Mouse (Mus musculus): ENCODE results near the gene Elmsan1. TPM values are rescaled to one million over a fixed set of nuclear protein-coding genes. Genes with fewer than 3 reads are reported as not detected.
A peak's percentile ranks its signal among the peaks of the same experiment; 100 is the strongest.
"Not testable (repeated sequence)": the region's sequence is repeated elsewhere in the genome, so short reads cannot be mapped to it uniquely, and the experiment has no call there.

The Elmsan1 gene
- polyA plus RNA-seq, 1 experiment from 2014 or later = 13.4 TPM

GRCm38 (mm10) chr12:84237036-84237435 is 18.4 kb upstream of the Elmsan1 start:
- not testable (repeated sequence) for H3K27ac ChIP-seq (ENCODE audit: low read depth, low read length); H3K9me3 ChIP-seq (ENCODE audit: control insufficient read depth, low read length); H3K36me3 ChIP-seq (ENCODE audit: control insufficient read depth, insufficient read depth, low read length); H3K4me2 ChIP-seq; H3K9ac ChIP-seq (ENCODE audit: low read depth, low read length); ATAC-seq (replicated peaks; ENCODE audit: low FRiP score); H3K27me3 ChIP-seq (replicated peaks; ENCODE audit: control insufficient read depth, insufficient read depth, low read length); DNase-seq (ENCODE audit: low spot score); H3K4me3 ChIP-seq (ENCODE audit: low read depth, low read length); H3K4me1 ChIP-seq (replicated peaks; ENCODE audit: control insufficient read depth, insufficient read depth, low read length)
- WGBS = 74% methylated on average over 5 of the region's 5 CpGs

- H3K27ac ChIP-seq (ENCODE audit: low read depth, low read length) = no peak overlapping the region
- H3K4me1 ChIP-seq (replicated peaks; ENCODE audit: control insufficient read depth, insufficient read depth, low read length) = peaks cover 5% of the 10 kb centered on the region
- no peaks in the 10 kb centered on the region for H3K9me3 ChIP-seq (ENCODE audit: control insufficient read depth, low read length)
- no peaks in the 10 kb centered on the region for H3K27me3 ChIP-seq (replicated peaks; ENCODE audit: control insufficient read depth, insufficient read depth, low read length)
- no peak overlapping the region for H3K9ac ChIP-seq (ENCODE audit: low read depth, low read length)
- no peak overlapping the region for H3K4me3 ChIP-seq (ENCODE audit: low read depth, low read length)
- 75% methylated on average over 10 of the region's 10 CpGs for WGBS
- DNase-seq (ENCODE audit: low spot score) (no peak), ATAC-seq (replicated peaks; ENCODE audit: low FRiP score) (no peak)
- no peaks in the 10 kb centered on the region for H3K36me3 ChIP-seq (ENCODE audit: control insufficient read depth, insufficient read depth, low read length)
- H3K4me2 ChIP-seq = no peak overlapping the region
Observed at GRCm38 (mm10) chr12:84235981-84236752, 17.5 kb upstream of the Elmsan1 start.

DNA sequence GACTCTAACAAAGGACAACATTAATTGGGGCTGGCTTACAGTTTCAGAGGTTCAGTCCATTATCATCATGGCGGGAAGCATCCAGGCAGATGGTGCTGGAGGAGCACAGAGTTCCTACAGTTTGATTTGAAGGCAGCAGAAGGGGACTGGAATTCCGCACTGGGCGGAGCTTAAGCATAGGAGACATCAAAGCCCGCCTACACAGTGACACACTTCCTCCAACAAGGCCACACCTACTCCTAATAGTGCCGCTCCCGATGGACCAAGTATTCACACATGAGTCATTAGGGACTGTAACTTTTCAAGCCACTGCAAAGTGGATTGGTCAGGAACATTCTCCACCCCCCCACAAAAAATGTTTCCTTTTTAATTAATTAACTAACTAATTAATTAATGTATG is 16.9 kb upstream of the Elmsan1 start:
- H3K9me3 ChIP-seq (ENCODE audit: control insufficient read depth, low read length) = no peaks in the 10 kb centered on the region
- H3K27ac ChIP-seq (ENCODE audit: low read depth, low read length) = no peak overlapping the region
- H3K4me1 ChIP-seq (replicated peaks; ENCODE audit: control insufficient read depth, insufficient read depth, low read length) = peaks cover 5% of the 10 kb centered on the region
- 92% methylated on average over 6 of the region's 6 CpGs for WGBS
- ATAC-seq (replicated peaks; ENCODE audit: low FRiP score) = no peak
- no peak overlapping the region for H3K9ac ChIP-seq (ENCODE audit: low read depth, low read length)
- no peaks in the 10 kb centered on the region for H3K36me3 ChIP-seq (ENCODE audit: control insufficient read depth, insufficient read depth, low read length)
- no peak overlapping the region for H3K4me2 ChIP-seq
- DNase-seq (ENCODE audit: low spot score) = no peak
- no peak overlapping the region for H3K4me3 ChIP-seq (ENCODE audit: low read depth, low read length)
- no peaks in the 10 kb centered on the region for H3K27me3 ChIP-seq (replicated peaks; ENCODE audit: control insufficient read depth, insufficient read depth, low read length)

DNA sequence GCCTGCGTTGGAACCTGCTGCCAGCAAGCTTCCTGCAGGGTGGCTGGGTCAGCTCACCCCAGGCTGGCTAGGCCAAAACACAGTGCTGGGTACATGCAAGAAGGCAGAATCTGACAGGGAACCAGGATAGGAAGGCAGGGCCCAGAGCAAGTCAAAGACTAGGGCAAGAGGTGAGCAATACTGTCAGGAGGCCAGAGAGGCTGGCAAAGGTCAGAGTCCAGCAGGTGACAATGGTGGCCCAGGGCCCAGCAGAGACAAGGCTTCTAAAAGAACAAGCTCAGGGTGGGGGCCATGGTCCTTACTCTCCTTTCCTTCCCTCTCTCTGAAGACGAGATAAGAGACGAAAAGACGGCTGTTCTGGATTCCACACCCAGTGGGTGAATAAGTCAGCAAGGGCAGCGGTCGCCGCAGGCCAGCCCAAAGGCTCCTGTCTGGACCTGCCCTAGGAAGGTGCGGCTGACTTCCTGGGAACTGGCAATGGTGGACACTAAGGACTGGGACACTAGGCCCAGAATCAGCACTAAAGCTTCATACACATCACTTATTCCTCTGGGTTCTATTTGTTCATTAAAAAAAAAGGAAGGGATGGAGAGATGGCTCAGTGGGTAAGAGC is 14.9 kb upstream of the Elmsan1 start:
- H3K9ac ChIP-seq (ENCODE audit: low read depth, low read length) = no peak overlapping the region

DNA sequence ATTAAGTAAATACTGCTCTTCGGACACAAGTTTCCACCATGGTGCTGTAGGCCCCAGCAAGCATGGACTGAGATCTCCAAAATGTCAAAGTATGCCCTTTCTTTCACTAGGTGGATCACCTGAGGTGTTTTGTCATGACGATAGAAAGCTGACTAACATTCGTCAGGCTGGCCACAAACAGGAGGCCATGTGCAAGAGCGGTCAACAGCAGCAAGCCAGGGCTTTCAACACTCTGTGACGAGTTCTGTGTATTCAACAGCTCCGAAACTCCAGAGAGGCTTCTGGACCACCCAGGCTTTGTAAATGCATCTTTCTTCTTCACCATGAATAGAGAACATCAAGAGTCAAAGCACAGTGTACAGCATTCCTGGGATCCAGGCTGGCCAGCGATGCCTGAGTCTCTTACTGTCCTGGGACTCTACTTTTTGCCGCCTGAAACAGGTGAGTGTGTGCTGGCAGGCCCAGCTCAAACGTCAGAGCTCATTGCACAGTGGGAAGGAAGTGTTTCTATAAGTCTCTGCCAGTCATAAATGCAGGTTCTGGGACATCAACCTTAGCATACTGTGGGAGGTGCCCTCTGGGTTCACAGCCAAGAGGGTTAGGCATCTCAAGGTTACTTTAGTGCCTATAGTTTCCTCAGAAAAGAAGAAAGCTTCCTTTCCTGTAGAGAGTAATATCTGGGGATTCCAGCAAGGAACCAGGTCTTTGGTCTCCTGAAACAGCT is 7.6 kb upstream of the Elmsan1 start:
- Histone ChIP-seq H3K4me2 (no peak overlapping the region), H3K4me3 (ENCODE audit: low read depth, low read length) (no peak overlapping the region), H3K27ac (ENCODE audit: low read depth, low read length) (no peak overlapping the region), H3K36me3 (ENCODE audit: control insufficient read depth, insufficient read depth, low read length) (no peaks in the 10 kb centered on the region), H3K9ac (ENCODE audit: low read depth, low read length) (no peak overlapping the region), H3K27me3 (replicated peaks; ENCODE audit: control insufficient read depth, insufficient read depth, low read length) (no peaks in the 10 kb centered on the region), H3K9me3 (ENCODE audit: control insufficient read depth, low read length) (no peaks in the 10 kb centered on the region), H3K4me1 (replicated peaks; ENCODE audit: control insufficient read depth, insufficient read depth, low read length) (no peaks in the 10 kb centered on the region)
- no peak for ATAC-seq (replicated peaks; ENCODE audit: low FRiP score)
- no peak for DNase-seq (ENCODE audit: low spot score)
- WGBS = 75% methylated on average over 9 of the region's 9 CpGs

More for the DNA sequence above, 14.9 kb upstream of the Elmsan1 start:
- Histone ChIP-seq H3K4me3 (ENCODE audit: low read depth, low read length) (no peak overlapping the region), H3K4me1 (replicated peaks; ENCODE audit: control insufficient read depth, insufficient read depth, low read length) (peaks cover 5% of the 10 kb centered on the region), H3K27ac (ENCODE audit: low read depth, low read length) (no peak overlapping the region), H3K9me3 (ENCODE audit: control insufficient read depth, low read length) (no peaks in the 10 kb centered on the region), H3K27me3 (replicated peaks; ENCODE audit: control insufficient read depth, insufficient read depth, low read length) (no peaks in the 10 kb centered on the region), H3K36me3 (ENCODE audit: control insufficient read depth, insufficient read depth, low read length) (no peaks in the 10 kb centered on the region), H3K4me2 (no peak overlapping the region)
- DNase-seq (ENCODE audit: low spot score) (no peak), ATAC-seq (replicated peaks; ENCODE audit: low FRiP score) (peak; percentile 39; the same call in 1 of the 2 replicates)
- WGBS = 60% methylated on average over 7 of the region's 8 CpGs

GRCm38 (mm10) chr12:84222405-84222961 is 3.8 kb upstream of the Elmsan1 start:
- Histone ChIP-seq H3K27me3 (replicated peaks; ENCODE audit: control insufficient read depth, insufficient read depth, low read length) (no peaks in the 10 kb centered on the region), H3K9me3 (ENCODE audit: control insufficient read depth, low read length) (no peaks in the 10 kb centered on the region), H3K4me2 (peak overlapping the region; percentile 64), H3K4me3 (ENCODE audit: low read depth, low read length) (peak overlapping the region; percentile 38), H3K27ac (ENCODE audit: low read depth, low read length) (no peak overlapping the region), H3K4me1 (replicated peaks; ENCODE audit: control insufficient read depth, insufficient read depth, low read length) (peaks cover 6% of the 10 kb centered on the region), H3K9ac (ENCODE audit: low read depth, low read length) (peak overlapping the region; percentile 21; the same call in 1 of the 2 replicates), H3K36me3 (ENCODE audit: control insufficient read depth, insufficient read depth, low read length) (no peaks in the 10 kb centered on the region)
- ATAC-seq (replicated peaks; ENCODE audit: low FRiP score) (no peak), DNase-seq (ENCODE audit: low spot score) (peak; percentile 37)
- 5% methylated on average over 17 of the region's 17 CpGs for WGBS

DNA sequence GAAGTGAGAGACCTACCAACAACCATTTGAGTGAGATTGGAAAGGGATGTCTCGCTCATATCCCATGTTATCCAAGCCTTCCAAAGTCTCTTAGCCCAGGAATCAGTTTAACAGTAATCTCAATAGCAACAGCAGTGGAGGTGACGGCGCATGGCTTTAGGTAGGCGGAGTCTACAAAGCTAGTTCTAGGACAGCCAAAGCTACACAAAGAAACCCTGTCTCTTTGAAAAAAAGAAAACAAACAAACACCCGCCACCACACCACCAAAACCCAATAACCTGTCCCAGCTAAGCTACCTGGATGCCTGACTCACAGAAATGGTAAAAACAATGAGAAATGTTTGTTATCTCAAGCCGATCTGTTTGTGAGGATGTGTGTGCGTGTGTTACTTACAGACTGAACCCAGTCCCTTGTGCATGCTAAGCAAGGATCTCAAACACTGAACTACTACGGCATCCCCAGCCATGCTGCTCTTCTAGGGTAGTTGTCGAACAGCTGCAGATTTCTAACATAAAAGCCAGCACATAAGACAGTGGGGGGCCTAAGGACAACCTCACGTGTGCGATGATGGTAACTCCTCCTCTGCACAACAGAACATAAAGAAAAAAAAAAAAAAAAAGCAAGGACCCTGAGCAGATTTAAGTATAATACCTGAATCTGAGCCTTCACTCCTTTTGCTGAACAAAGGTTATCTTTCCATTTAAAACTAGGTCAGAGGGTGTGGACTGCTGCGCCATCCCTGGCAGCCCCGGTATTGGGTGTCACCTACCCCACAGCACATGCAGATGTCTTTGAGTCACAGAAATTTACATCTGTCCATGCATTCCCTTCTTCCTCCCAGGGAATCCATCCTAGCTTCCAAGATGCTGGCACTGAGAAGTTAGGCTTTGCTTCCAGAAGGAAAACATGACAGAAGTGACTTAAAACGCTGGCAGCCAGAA is 2.5 kb upstream of the Elmsan1 start:
- Histone ChIP-seq H3K9me3 (ENCODE audit: control insufficient read depth, low read length) (no peaks in the 10 kb centered on the region), H3K4me1 (replicated peaks; ENCODE audit: control insufficient read depth, insufficient read depth, low read length) (peaks cover 16% of the 10 kb centered on the region), H3K27ac (ENCODE audit: low read depth, low read length) (no peak overlapping the region), H3K27me3 (replicated peaks; ENCODE audit: control insufficient read depth, insufficient read depth, low read length) (no peaks in the 10 kb centered on the region), H3K36me3 (ENCODE audit: control insufficient read depth, insufficient read depth, low read length) (no peaks in the 10 kb centered on the region), H3K9ac (ENCODE audit: low read depth, low read length) (no peak overlapping the region), H3K4me3 (ENCODE audit: low read depth, low read length) (no peak overlapping the region), H3K4me2 (no peak overlapping the region)
- WGBS = 75% methylated on average over 14 of the region's 14 CpGs
- DNase-seq (ENCODE audit: low spot score) (no peak), ATAC-seq (replicated peaks; ENCODE audit: low FRiP score) (no peak)

GRCm38 (mm10) chr12:84220515-84220914 is 1.8 kb upstream of the Elmsan1 start:
- H3K27ac ChIP-seq (ENCODE audit: low read depth, low read length) = no peak overlapping the region
- H3K4me3 ChIP-seq (ENCODE audit: low read depth, low read length) = no peak overlapping the region
- H3K36me3 ChIP-seq (ENCODE audit: control insufficient read depth, insufficient read depth, low read length) = no peaks in the 10 kb centered on the region
- WGBS = 70% methylated on average over 4 of the region's 4 CpGs
- no peaks in the 10 kb centered on the region for H3K27me3 ChIP-seq (replicated peaks; ENCODE audit: control insufficient read depth, insufficient read depth, low read length)
- H3K4me1 ChIP-seq (replicated peaks; ENCODE audit: control insufficient read depth, insufficient read depth, low read length) = peaks cover 23% of the 10 kb centered on the region
- no peak overlapping the region for H3K4me2 ChIP-seq
- no peak overlapping the region for H3K9ac ChIP-seq (ENCODE audit: low read depth, low read length)
- DNase-seq (ENCODE audit: low spot score) (no peak), ATAC-seq (replicated peaks; ENCODE audit: low FRiP score) (no peak)
- H3K9me3 ChIP-seq (ENCODE audit: control insufficient read depth, low read length) = no peaks in the 10 kb centered on the region
